Mouse (Mus musculus) hindbrain, embryonic 13.5 days (tissue): ENCODE data around the gene Cxcr5. TPM values are rescaled to one million over a fixed set of nuclear protein-coding genes. Genes with fewer than 3 reads are reported as not detected.

Experiments
- ATAC-seq: fragments of 200-750 bp; cut with Nextera tagmentation; 2 replicates; pipeline ENCODE4 v1.8.0; 2017; ENCODE audit warnings: moderate TSS enrichment; ENCODE audit not compliant: low FRiP score
- H3K27ac ChIP-seq: fragments of 300-500 bp; sonication (generic); 2 replicates; pipeline ENCODE4 v1.5.1; 2015; ENCODE audit warnings: inconsistent platforms, mild to moderate bottlenecking, moderate library complexity
- H3K27me3 ChIP-seq: fragments of 300-500 bp; sonication (generic); 2 replicates; pipeline ENCODE4 v1.6.1; 2015; ENCODE audit warnings: mild to moderate bottlenecking, inconsistent platforms
- H3K36me3 ChIP-seq: fragments of 300-500 bp; sonication (generic); 2 replicates; pipeline ENCODE4 v1.6.1; 2015; ENCODE audit warnings: mild to moderate bottlenecking, inconsistent platforms
- H3K4me1 ChIP-seq: fragments of 300-500 bp; sonication (generic); replicated peaks from 2 replicates; pipeline ENCODE4 v1.6.1; 2015; ENCODE audit warnings: inconsistent platforms
- H3K4me2 ChIP-seq: fragments of 300-500 bp; sonication (generic); 2 replicates; pipeline ENCODE4 v1.6.1; 2015; ENCODE audit warnings: inconsistent platforms, mild to moderate bottlenecking, moderate library complexity
- H3K4me3 ChIP-seq: fragments of 300-500 bp; sonication (generic); 2 replicates; pipeline ENCODE4 v1.5.1; 2015; ENCODE audit warnings: mild to moderate bottlenecking, inconsistent platforms
- H3K9ac ChIP-seq: fragments of 300-500 bp; sonication (generic); 2 replicates; pipeline ENCODE4 v1.6.1; 2015; ENCODE audit warnings: mild to moderate bottlenecking, inconsistent platforms
- H3K9me3 ChIP-seq: fragments of 300-500 bp; sonication (generic); 2 replicates; pipeline ENCODE4 v1.6.1; 2016; ENCODE audit warnings: inconsistent platforms
- WGBS: fragments of 180-500 bp; shearing (Covaris S2); methylation state at CpG from one replicate; pipeline ENCODE4 v1.1.7; 2015; 5-methylcytosine and 5-hydroxymethylcytosine counted together
- polyA plus RNA-seq: library from polyadenylated mRNA; unstranded; fragments of >200 nt; fragmentation: Nextera tagmentation; extraction: Ambion mirVana; gene quantifications from 2 replicates; pipeline ENCODE4 v1.2.1, GENCODE M21; 2015

The Cxcr5 gene
- polyA plus RNA-seq, 1 experiment from 2014 or later, result 0.10 TPM

DNA sequence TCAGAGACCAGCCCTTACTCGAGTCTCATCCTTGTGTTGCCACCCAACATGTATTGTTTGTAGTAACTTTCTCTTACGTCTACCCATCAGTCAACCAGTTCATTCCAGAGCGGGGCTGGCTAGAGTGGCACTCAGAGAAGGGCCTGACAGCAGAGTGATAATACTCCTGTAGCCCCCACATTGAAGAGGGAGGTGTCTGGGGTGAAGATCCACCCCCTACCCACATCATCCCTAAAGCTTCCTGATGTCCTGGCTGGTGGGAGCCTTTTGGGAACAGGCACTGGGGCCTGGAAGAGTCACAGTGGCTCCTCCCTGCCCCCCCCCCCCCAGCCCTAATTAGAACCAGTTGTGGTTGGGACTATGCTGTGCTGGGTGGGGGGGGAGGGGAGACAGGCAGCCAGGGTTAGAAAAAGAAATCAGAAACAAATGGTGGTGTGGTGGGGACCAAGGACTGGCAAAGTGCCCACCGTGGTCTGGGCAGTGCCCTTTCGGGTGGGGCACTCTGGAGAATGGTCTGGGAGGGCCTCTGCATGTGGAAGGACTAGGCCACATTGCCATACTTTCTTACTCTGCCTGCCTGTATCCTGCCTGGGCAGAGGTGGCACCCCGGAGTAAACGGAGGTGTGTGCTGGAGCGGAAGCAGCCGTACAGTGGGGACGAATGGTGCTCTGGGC, 60.3 kb downstream of the Cxcr5 start:
- H3K27me3 ChIP-seq, result no peaks in the 10 kb centered on the region
- H3K9me3 ChIP-seq, result no peaks in the 10 kb centered on the region
- 49% methylated on average over 10 of the region's 10 CpGs for WGBS
- H3K4me3 ChIP-seq, result no peak overlapping the region
- no peak overlapping the region for H3K9ac ChIP-seq
- peak overlapping the region; percentile 9; the same call in 1 of the 2 replicates for H3K4me2 ChIP-seq
- ATAC-seq, result no peak
- peaks cover 29% of the 10 kb centered on the region for H3K36me3 ChIP-seq
- H3K4me1 ChIP-seq, result peaks cover 70% of the 10 kb centered on the region
- no peak overlapping the region; the same call in 1 of the 2 replicates for H3K27ac ChIP-seq

DNA sequence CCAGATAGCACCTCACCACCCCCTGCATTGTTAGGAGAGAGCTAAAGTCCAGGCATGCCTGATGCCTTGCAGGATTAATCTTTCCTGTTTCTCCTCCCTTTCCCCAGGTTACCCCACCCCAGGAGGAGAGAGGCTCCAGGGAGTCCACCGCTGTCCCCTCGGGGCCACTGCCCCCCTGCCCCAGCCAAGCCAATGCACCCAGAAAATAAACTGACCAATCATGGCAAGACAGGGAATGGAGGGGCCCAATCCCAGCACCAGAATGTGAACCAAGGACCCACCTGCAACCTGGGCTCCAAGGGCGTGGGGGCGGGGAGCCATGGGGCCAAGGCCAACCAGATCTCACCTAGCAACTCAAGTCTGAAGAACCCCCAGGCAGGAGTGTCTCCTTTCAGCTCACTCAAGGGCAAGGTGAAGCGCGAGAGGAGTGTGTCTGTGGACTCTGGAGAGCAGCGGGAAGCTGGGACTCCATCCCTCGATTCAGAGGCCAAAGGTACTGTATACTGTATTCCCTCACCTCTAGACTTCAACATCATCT, 61.0 kb downstream of the Cxcr5 start:
- H3K9ac ChIP-seq, result peak overlapping the region; percentile 79
- no peaks in the 10 kb centered on the region for H3K27me3 ChIP-seq
- no peak overlapping the region for H3K4me3 ChIP-seq
- no peaks in the 10 kb centered on the region for H3K9me3 ChIP-seq
- peak overlapping the region; percentile 88 for H3K4me2 ChIP-seq
- no peak for ATAC-seq
- peaks cover 68% of the 10 kb centered on the region for H3K4me1 ChIP-seq
- peaks cover 22% of the 10 kb centered on the region for H3K36me3 ChIP-seq
- peak overlapping the region; percentile 96 for H3K27ac ChIP-seq
- 52% methylated on average over 8 of the region's 8 CpGs for WGBS

DNA sequence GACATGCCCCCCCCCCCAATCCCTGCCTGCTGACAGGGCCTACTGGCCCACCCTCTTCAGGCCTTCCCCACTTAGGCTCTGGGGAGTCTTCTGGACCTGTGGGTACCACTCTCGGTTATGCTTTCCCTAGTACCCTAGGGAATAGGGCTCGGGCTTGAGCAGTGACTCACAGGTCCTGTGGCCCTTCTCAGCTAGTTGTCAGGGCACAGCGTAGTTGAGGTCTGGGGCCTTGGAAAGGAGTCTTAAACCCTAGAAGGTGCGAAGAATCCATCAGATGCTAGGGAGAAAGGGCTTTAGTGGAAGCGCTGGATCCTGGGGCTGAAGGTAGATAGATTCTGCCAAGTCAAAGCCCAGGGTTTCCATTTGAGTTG, 61.5 kb downstream of the Cxcr5 start:
- Histone ChIP-seq H3K4me2 (peak overlapping the region; percentile 88), H3K27ac (peak overlapping the region; percentile 96), H3K9ac (peak overlapping the region; percentile 79), H3K9me3 (no peaks in the 10 kb centered on the region), H3K27me3 (no peaks in the 10 kb centered on the region), H3K4me1 (peaks cover 72% of the 10 kb centered on the region), H3K36me3 (peaks cover 17% of the 10 kb centered on the region), H3K4me3 (peak overlapping the region; percentile 43)
- 26% methylated on average over 5 of the region's 5 CpGs for WGBS
- no peak; the same call in 1 of the 2 replicates for ATAC-seq

DNA sequence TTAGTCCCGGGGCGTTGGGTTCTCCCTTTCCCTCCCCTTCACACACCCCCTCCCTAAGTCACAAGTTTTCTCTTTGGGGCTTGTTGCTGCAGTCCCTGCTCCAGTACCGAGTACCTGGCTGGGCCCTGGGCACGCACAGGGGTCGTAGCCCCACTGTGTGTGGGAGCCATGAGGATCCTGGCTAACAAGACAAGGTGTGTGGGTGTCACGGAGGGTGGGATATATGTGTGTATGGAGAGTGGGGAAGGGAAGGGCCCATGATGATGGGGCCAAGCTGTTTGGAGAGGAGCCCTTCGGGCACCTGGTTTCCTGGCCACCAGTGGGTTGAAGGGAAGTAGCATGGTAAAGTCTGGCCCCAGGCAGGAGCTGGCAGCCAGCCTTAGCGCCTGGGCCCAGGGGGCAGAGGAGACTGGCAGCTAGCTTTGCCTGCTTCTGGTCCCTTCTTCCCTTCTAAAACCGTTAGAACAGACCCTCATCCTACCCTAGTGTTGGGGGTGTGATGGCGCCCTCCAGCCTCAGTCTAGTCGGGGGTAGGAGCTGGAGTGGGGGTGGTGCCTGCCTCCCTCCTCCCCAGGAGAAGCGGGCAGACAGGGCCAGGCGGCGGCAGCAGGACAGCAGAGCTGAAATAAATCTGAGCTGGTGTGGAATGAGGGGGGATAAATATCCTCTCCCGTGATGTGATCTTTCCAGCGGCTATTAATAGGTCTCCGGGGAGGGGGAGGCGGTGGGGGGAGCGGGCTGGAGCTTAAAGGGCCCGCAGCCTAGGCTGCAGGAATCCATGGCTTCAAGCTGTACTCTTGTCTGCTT, 62.1 kb downstream of the Cxcr5 start:
- Histone ChIP-seq H3K27ac (peak overlapping the region; percentile 96), H3K27me3 (no peaks in the 10 kb centered on the region), H3K4me1 (peaks cover 73% of the 10 kb centered on the region), H3K9ac (peak overlapping the region; percentile 79), H3K4me3 (peak overlapping the region; percentile 43), H3K36me3 (peaks cover 12% of the 10 kb centered on the region; the same call in 1 of the 2 replicates), H3K9me3 (no peaks in the 10 kb centered on the region), H3K4me2 (peak overlapping the region; percentile 88)
- 3% methylated on average over 20 of the region's 20 CpGs for WGBS
- ATAC-seq, result peak; percentile 29

DNA sequence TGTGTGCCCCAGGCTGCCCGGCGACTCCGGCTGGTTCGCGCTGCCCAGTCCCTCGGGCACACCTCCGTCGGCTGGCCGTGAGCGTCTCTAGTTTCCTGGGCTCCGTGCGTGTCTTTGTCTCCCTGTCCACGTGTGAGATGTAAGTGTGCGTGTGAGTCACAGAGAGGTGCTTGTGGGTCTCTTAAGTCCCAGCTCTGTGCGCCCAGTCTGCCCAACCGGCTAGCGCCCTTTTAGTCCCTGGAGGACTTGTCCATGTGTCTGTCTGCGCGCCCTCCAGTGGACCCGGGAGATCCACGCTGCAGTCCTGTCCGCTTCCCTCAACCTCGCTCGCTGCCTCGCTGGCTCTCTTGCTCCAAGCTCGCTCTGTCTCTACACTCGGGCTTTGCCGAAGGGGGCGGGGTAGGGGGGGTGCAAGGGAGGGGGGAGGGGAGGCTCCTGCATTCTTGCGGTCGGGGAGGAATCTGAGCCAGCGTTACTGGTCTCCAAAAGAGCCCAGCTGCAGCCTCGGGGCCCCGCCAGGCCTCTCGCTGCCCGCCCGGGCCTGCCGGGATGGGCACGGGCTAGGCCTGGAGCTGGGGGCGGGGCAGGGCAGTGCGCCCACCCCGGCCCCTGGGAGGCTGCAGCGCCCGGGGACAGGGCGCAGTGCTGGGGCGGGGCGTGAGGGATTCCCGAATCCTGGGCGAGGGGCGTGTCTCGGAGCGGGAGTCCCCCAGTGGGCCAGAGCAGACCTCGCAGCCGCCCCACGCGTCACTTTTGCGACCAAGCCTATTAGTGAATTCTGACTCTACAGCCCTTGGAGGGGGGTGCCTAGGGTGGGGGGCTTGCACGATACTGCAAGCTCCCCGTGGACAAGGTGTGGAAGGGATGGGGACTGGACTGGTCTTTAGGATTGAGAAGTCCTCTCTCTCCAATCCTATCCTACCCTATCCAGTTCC, 63.0 kb downstream of the Cxcr5 start:
- Histone ChIP-seq H3K4me3 (peak overlapping the region; percentile 43), H3K9ac (peak overlapping the region; percentile 79), H3K27me3 (no peaks in the 10 kb centered on the region), H3K9me3 (no peaks in the 10 kb centered on the region), H3K4me1 (peaks cover 81% of the 10 kb centered on the region), H3K27ac (peak overlapping the region; percentile 96), H3K4me2 (peak overlapping the region; percentile 88), H3K36me3 (peaks cover 9% of the 10 kb centered on the region; the same call in 1 of the 2 replicates)
- under 1% methylated on average over 59 of the region's 59 CpGs for whole genome bisulfite sequencing
- ATAC-seq, result peak; percentile 73

DNA sequence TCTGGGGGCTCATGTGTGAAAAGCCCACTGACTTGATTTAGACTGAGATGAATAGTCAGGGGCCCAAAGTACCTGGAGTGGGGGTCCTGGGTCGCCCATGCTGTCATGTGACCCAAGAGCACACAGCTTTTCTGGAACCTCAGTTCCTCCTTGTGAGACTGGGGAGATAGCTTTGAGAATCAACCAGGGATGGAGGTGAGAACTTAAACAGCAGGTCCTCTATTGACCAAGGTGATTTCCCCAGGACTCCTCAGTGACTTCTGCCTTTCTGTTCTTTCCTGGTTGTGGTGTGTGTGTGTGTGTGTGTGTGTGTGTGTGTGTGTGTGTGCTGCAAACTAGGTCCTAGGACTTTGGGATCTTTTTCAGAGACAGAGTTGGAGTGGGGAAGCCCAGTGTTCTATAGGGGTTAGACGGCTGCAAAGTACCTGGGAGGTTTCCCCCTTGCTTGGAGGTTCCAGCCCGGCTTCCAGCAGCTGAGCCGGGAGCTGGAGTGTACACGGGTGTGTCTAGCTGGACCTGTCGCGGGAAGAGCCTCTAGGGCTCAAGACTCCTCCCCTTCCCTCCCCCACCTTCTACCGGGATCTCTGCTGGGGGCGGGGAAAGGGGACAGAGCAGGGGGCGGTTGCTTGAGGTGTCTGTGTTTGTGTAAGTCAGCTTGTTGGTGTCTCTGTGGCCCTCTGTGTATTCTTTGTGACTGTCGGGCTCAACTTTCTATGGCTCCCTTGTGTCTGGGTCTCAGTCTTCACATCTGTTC, 63.9 kb downstream of the Cxcr5 start:
- ATAC-seq, result no peak
- Histone ChIP-seq H3K9ac (peak overlapping the region; percentile 79), H3K4me1 (peaks cover 90% of the 10 kb centered on the region), H3K27me3 (no peaks in the 10 kb centered on the region), H3K4me3 (peak overlapping the region; percentile 43), H3K4me2 (peak overlapping the region; percentile 88), H3K9me3 (no peaks in the 10 kb centered on the region), H3K36me3 (0 out of 2 replicates have a peak, but pooled peaks cover under 1% of the 10 kb centered on the region), H3K27ac (peak overlapping the region; percentile 96)
- 4% methylated on average over 11 of the region's 11 CpGs for WGBS

DNA sequence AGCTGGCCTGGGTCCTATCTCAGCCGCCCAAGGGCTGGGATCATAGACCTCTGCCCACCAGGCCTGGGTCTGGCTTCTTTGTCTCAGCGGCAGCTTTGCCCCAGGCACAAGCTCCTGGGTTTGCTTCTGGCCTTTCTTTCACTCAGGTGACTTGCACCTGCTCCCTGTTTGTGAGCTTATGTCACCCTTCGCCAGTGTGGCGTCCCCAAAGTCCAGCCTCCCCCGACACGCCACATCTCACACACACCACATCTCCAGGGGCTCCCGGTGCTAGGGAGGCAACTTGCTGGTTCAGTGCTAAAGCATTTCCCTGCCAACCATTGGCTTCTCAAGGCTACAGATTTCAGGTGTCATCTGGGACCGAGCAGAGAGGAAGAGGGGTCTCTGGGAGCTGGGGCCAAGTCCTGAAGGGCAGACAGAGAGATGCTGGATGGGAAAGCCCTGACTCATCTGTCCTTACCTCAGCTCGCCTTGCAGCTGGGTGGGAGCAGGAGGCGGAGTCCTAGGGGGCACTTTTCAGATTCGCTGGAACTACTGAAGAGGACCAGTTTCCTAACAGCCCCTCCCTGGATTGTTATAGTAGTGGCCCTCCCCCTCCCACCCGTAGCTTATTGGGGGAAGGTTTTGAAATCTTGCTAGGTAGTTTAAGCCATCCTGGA, 64.7 kb downstream of the Cxcr5 start:
- Histone ChIP-seq H3K4me2 (peak overlapping the region; percentile 10), H3K27ac (peak overlapping the region; percentile 44), H3K4me1 (peaks cover 95% of the 10 kb centered on the region), H3K27me3 (no peaks in the 10 kb centered on the region), H3K4me3 (no peak overlapping the region), H3K9ac (peak overlapping the region; percentile 59), H3K36me3 (no peaks in the 10 kb centered on the region), H3K9me3 (no peaks in the 10 kb centered on the region)
- ATAC-seq, result no peak
- 53% methylated on average over 12 of the region's 12 CpGs for WGBS

DNA sequence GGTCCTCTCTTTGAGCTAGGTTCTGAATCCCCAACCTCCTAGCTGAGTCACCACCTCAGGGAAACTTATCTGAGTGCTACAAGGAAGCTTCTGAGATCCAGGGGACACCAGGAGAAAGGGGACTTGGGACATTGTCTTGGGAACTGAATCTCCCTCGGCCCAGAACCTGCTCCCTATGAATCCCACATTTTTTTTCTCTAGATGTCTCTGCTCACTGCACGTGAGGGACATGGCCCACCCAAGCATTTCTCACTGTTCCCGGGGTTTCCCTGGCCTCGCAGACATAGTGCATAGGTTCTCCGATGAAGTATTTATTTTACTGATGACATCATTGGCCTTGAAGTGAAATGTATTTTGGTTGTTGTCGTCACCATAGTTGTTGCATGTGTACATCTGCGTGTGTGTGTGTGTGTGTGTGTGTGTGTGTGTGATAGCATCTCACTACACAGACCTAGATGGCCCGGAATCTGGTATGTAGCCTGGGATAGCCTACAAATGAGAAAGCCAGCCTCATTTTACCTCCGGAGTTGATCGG, 65.8 kb downstream of the Cxcr5 start:
- H3K4me3 ChIP-seq, result no peak overlapping the region
- H3K9me3 ChIP-seq, result no peaks in the 10 kb centered on the region
- no peak overlapping the region for H3K27ac ChIP-seq
- ATAC-seq, result no peak
- no peak overlapping the region for H3K9ac ChIP-seq
- H3K4me1 ChIP-seq, result peaks cover 91% of the 10 kb centered on the region
- 90% methylated on average over 10 of the region's 10 CpGs for WGBS
- H3K27me3 ChIP-seq, result no peaks in the 10 kb centered on the region
- H3K4me2 ChIP-seq, result no peak overlapping the region
- no peaks in the 10 kb centered on the region for H3K36me3 ChIP-seq

DNA sequence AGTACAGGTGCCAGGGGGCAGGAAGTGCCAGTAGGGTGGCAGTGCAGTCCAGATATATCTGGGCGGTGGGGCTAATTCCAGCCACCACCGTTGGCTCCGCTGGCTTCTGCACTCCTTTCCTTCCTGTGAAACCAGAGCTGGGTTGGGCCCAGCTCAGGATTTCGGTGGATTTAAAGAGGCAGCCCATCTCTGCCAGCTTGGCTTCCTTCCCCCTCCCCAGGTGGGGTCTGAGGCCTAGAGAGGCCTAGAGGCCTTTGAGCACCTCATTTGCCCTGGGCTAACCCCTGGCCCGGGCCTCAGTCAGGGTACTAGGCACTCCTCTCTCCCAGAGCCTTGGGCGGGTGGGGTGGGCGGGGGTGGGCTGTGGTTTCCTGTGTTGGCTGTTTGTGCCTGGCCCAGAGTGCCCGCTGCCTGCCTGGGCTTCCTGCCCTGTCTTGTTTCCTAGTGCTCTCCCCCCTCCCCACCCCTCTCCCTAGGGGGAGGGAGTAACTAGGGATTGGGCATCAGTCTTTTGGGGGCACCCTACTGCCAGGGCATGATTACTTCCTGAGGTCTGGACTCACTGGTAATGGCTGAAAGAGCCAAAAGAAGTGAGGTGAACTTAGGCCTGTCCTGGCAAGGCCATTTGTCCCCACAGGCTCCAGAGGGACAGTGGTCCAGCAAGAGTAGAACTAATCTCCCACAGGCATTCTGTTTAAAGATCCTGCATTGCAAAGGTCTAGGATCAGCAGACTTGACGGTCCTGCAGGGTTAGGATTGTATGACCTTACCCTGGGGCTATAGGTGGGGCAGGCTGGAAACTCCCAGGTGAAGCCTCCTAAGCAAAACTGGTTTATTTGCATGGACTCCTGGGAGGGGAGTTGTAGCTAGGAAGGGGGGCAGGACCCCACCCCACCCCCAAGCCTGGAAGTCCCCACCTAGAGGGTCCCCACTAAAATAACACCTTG, 66.5 kb downstream of the Cxcr5 start:
- no peak for ATAC-seq
- peak overlapping the region; percentile 51; the same call in 1 of the 2 replicates for H3K9ac ChIP-seq
- no peaks in the 10 kb centered on the region for H3K9me3 ChIP-seq
- peak overlapping the region; percentile 31 for H3K4me2 ChIP-seq
- no peak overlapping the region for H3K4me3 ChIP-seq
- H3K27me3 ChIP-seq, result no peaks in the 10 kb centered on the region
- H3K4me1 ChIP-seq, result peaks cover 91% of the 10 kb centered on the region
- no peaks in the 10 kb centered on the region for H3K36me3 ChIP-seq
- H3K27ac ChIP-seq, result peak overlapping the region; percentile 73
- WGBS, result 55% methylated on average over 9 of the region's 9 CpGs
